Mouse (Mus musculus): ENCODE results near the gene BC005537.

DNA sequence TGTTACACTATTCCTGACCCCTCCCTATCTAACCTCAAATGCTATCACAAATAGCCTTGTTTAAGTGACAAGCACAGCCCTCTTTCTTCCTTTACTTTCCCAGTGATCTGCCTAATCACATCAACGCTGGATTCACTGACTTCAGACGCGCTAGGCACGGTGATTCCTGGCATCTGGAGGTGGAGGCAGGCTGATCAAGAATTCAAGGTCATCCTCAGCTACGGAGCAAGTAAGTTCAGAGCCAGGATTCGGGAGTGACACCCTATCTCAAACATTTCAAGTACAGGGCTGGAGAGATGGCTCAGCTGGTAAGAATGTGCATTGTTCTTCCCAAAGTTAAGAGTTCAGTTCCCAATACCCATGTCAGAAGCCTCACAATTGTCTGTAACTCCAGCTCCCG, 24.7 kb downstream of the BC005537 start:
- TF ChIP-seq CTCF (IDR thresholded peaks at IDR 0.05; ENCODE audit: insufficient read depth, low read depth, low read length) (no peak), POLR2A (IDR thresholded peaks at IDR 0.05; ENCODE audit: insufficient read depth, low read depth, low read length) (no peak)
